In the genomic region with DNA sequence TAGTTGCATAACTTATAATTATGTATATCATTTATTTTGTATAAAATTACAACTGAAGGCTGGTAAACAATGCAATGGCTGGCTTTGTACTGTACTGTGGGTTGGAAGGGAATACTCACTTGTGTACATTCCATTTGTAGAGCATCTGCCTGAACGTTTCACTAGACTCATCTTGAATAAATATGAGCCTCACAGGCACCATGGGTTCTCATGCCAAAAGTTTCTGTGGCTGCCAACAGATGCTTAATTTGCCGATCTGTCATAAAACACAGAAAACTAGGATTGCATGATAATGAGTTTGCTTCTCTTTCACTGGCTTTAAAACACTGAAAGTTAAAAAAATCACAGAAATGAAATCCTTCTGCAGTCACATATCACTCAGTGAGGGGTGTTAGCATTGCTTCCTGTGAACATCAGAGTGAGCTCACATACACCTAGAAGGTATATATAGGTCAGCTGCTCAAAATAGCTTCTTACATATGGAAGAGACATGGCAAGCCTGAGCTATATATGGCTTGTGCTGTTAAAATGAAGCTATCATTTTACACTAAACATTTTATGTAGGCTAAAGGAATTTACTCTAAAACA, we compare ENCODE assay signal across 16 mouse cellular contexts.
DNase-seq lines count a peak whose midpoint lies in the region; ATAC-seq and TF ChIP-seq lines count a peak whose summit lies in the region.
"Had no signal": no experiment of that assay in that cellular context is flagged by ENCODE, and none has a peak within 500 bp of the region (broad histone marks: within the 10 kb centered on the region; RNA-seq: fewer than 3 reads in every experiment).

No protein-coding gene starts in this region.

- peak; percentile 53 for DNase-seq in hindbrain, postnatal 0 days (ENCODE audit: low spot score)
- peak; percentile 10 to 27 for DNase-seq in frontal cortex, postnatal 10 days (ENCODE audit: low spot score in 2 of 2)
- peak; percentile 8 to 27 for DNase-seq in layer of hippocampus, postnatal 36 days
- peak; percentile 7 to 37 for DNase-seq in right cerebral cortex, postnatal 36 days (ENCODE audit: low spot score in 2 of 2)
- no peak for DNase-seq in spleen, postnatal 10 days (ENCODE audit: low spot score in 2 of 2)
- no peak for DNase-seq in midbrain, embryonic 11.5 days (ENCODE audit: low spot score, missing footprints)
- DNase-seq in heart, adult 8-10 months (ENCODE audit: low spot score) = no peak
- DNase-seq: adrenal gland, postnatal 14 days; kidney, postnatal 36 days had no signal

- no peak for TF ChIP-seq CTCF in hindbrain, postnatal 0 days (IDR thresholded peaks at IDR 0.05; ENCODE audit: low read depth)

- no peak overlapping the region for H3K4me2 ChIP-seq in hindbrain, postnatal 0 days (ENCODE audit: low read depth, low read length)
- no peak overlapping the region for H3K4me2 ChIP-seq in hindbrain, embryonic 13.5 days
- H3K4me2 ChIP-seq in midbrain, embryonic 11.5 days = no peak overlapping the region
- H3K4me2 ChIP-seq: embryonic facial prominence, embryonic 13.5 days; heart, embryonic 12.5 days; hindbrain, embryonic 14.5 days; midbrain, embryonic 12.5 days had no signal

- no peak for ATAC-seq in hindbrain, postnatal 0 days
- no peak for ATAC-seq in hindbrain, embryonic 13.5 days (ENCODE audit: low FRiP score)
- ATAC-seq in midbrain, embryonic 11.5 days (ENCODE audit: low FRiP score) = no peak
- ATAC-seq: lung, postnatal 0 days; Patski had no signal

- no peaks in the 10 kb centered on the region for H3K4me1 ChIP-seq in hindbrain, postnatal 0 days (ENCODE audit: insufficient read depth, low read length)
- H3K4me1 ChIP-seq in hindbrain, embryonic 13.5 days (replicated peaks) = no peaks in the 10 kb centered on the region
- no peaks in the 10 kb centered on the region for H3K4me1 ChIP-seq in midbrain, embryonic 11.5 days (ENCODE audit: control insufficient read depth, insufficient read depth, low read length)
- H3K4me1 ChIP-seq: heart, embryonic 12.5 days; midbrain, embryonic 12.5 days had no signal

- H3K9me3 ChIP-seq in hindbrain, postnatal 0 days (ENCODE audit: low read length) = no peaks in the 10 kb centered on the region
- no peaks in the 10 kb centered on the region for H3K9me3 ChIP-seq in hindbrain, embryonic 13.5 days
- H3K9me3 ChIP-seq in midbrain, embryonic 11.5 days (ENCODE audit: control insufficient read depth, low read length) = no peaks in the 10 kb centered on the region
- H3K9me3 ChIP-seq: embryonic facial prominence, embryonic 13.5 days; heart, embryonic 12.5 days; midbrain, embryonic 12.5 days had no signal

- H3K36me3 ChIP-seq in hindbrain, postnatal 0 days (ENCODE audit: insufficient read depth, low read length) = no peaks in the 10 kb centered on the region
- no peaks in the 10 kb centered on the region for H3K36me3 ChIP-seq in hindbrain, embryonic 13.5 days
- H3K36me3 ChIP-seq in midbrain, embryonic 11.5 days (ENCODE audit: control insufficient read depth, insufficient read depth, low read length) = no peaks in the 10 kb centered on the region
- H3K36me3 ChIP-seq: embryonic facial prominence, embryonic 13.5 days; heart, embryonic 12.5 days; midbrain, embryonic 12.5 days had no signal

- no peak overlapping the region for H3K27ac ChIP-seq in hindbrain, postnatal 0 days
- H3K27ac ChIP-seq in hindbrain, embryonic 13.5 days = no peak overlapping the region
- no peak overlapping the region for H3K27ac ChIP-seq in midbrain, embryonic 11.5 days (ENCODE audit: low read depth, low read length)
- H3K27ac ChIP-seq: embryonic facial prominence, embryonic 13.5 days; hindbrain, embryonic 14.5 days; midbrain, embryonic 12.5 days had no signal

- no peaks in the 10 kb centered on the region for H3K27me3 ChIP-seq in hindbrain, postnatal 0 days (ENCODE audit: insufficient read depth, low read length)
- no peaks in the 10 kb centered on the region for H3K27me3 ChIP-seq in hindbrain, embryonic 13.5 days
- no peaks in the 10 kb centered on the region for H3K27me3 ChIP-seq in midbrain, embryonic 11.5 days (ENCODE audit: control insufficient read depth, insufficient read depth, low read length)
- H3K27me3 ChIP-seq: embryonic facial prominence, embryonic 13.5 days; heart, embryonic 12.5 days; midbrain, embryonic 12.5 days had no signal

- WGBS in hindbrain, postnatal 0 days = 24% methylated on average over 2 of the region's 2 CpGs
- 65% methylated on average over 2 of the region's 2 CpGs for WGBS in hindbrain, embryonic 13.5 days
- whole genome bisulfite sequencing in midbrain, embryonic 11.5 days = 73% methylated on average over 2 of the region's 2 CpGs

- H3K4me3 ChIP-seq in hindbrain, postnatal 0 days (ENCODE audit: low read length) = no peak overlapping the region
- H3K4me3 ChIP-seq in hindbrain, embryonic 13.5 days = no peak overlapping the region
- no peak overlapping the region for H3K4me3 ChIP-seq in midbrain, embryonic 11.5 days (ENCODE audit: low read depth, low read length)
- H3K4me3 ChIP-seq: embryonic facial prominence, embryonic 13.5 days; heart, embryonic 12.5 days; midbrain, embryonic 12.5 days had no signal

- no peak overlapping the region for H3K9ac ChIP-seq in hindbrain, postnatal 0 days (replicated peaks; ENCODE audit: low read length)
- no peak overlapping the region for H3K9ac ChIP-seq in hindbrain, embryonic 13.5 days
- no peak overlapping the region for H3K9ac ChIP-seq in midbrain, embryonic 11.5 days (ENCODE audit: low read length)
- H3K9ac ChIP-seq: embryonic facial prominence, embryonic 13.5 days; heart, embryonic 12.5 days; hindbrain, embryonic 14.5 days; midbrain, embryonic 12.5 days had no signal

Comparison
In these comparisons a context has a peak if more than half of its experiments do, and no peak if none do; other contexts are left out.
1. DNase-seq: peak in hindbrain, postnatal 0 days (single experiment), frontal cortex, postnatal 10 days (2 of 2), layer of hippocampus, postnatal 36 days (2 of 2) and right cerebral cortex, postnatal 36 days (2 of 2); none in spleen, postnatal 10 days (0 of 2), midbrain, embryonic 11.5 days (single experiment) and heart, adult 8-10 months (single experiment).